Mouse (Mus musculus): ENCODE measurements around the gene Ly6g6c. TPM values are rescaled to one million over a fixed set of nuclear protein-coding genes. Genes with fewer than 3 reads are reported as not detected.
"Not testable (repeated sequence)": the region's sequence is repeated elsewhere in the genome, so short reads cannot be mapped to it uniquely, and the experiment has no call there.

Gene Ly6g6c
- polyA plus RNA-seq, 1 experiment: 0.42 TPM

DNA sequence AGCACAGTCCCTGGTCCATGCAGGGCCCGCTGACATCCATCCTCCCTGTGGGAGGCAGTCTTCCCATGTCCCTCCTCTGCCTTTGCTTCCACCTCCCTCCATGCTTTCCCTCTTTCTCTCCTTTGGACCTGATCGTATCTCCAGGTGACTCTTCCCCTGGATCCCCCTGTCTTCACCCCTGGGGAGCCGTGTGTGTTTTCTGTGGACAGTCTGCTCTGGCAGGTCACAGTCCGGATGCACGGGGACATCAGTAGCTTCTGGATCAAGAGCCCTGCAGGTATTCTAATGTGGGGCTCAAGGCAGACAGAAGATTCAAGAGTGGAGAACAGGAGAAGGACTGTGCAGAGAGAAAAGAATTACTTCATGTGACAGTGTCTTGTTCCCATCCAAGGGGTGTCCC is 42.0 kb upstream of the Ly6g6c start:
- no peak for DNase-seq (ENCODE audit: low read depth)
- TF ChIP-seq CTCF (IDR thresholded peaks at IDR 0.05; ENCODE audit: borderline replicate concordance, extremely low read depth, insufficient read depth, insufficient read length) (no peak), POLR2A (IDR thresholded peaks at IDR 0.05; ENCODE audit: borderline replicate concordance, extremely low read depth, insufficient read depth, insufficient read length, poor library complexity, severe bottlenecking) (no peak)

DNA sequence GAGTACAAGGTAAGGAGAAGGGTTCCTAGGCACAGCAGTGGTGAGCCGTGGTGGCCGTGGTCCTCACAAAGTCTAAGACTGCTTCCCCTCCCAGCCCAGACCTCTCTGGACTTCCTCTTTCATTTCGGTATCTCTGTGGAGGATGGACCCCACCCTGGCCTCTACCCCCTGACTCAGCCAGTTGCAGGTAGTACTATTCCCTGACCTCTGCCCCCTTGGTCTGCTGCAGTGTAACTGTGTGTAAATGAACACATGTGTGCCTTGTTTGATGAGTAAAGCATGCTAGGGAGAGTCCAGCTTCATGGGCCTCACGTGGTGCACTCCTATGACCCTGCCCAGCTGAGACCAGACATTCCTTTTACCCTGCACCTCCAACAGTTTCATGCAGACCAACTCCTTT is 41.4 kb upstream of the Ly6g6c start:
- TF ChIP-seq POLR2A (IDR thresholded peaks at IDR 0.05; ENCODE audit: borderline replicate concordance, extremely low read depth, insufficient read depth, insufficient read length, poor library complexity, severe bottlenecking): no peak
- no peak for TF ChIP-seq CTCF (IDR thresholded peaks at IDR 0.05; ENCODE audit: borderline replicate concordance, extremely low read depth, insufficient read depth, insufficient read length)
- no peak for DNase-seq (ENCODE audit: low read depth)

DNA sequence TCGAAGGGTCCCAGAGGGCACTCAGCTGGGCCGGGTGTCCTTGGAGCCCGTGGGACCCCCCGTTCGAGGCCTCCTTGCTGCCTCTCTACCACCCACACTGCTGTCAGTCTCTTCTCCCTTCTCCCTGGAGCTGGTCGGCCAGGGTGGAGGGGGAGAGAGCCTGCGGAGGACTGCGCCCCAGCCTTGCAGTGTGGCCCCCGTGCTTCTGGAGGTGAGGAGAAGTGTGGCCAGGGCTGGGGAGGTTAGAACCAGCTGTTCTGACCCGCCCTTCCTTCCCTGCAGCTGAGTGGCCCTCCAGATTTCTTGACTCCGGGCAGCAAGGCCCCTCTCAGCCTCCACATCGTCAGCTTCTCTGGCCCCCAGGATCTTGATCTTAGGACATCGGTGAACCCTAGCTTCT is 40.9 kb upstream of the Ly6g6c start:
- DNase-seq (ENCODE audit: low read depth): no peak
- TF ChIP-seq POLR2A (IDR thresholded peaks at IDR 0.05; ENCODE audit: borderline replicate concordance, extremely low read depth, insufficient read depth, insufficient read length, poor library complexity, severe bottlenecking) (no peak), CTCF (IDR thresholded peaks at IDR 0.05; ENCODE audit: borderline replicate concordance, extremely low read depth, insufficient read depth, insufficient read length) (no peak)

DNA sequence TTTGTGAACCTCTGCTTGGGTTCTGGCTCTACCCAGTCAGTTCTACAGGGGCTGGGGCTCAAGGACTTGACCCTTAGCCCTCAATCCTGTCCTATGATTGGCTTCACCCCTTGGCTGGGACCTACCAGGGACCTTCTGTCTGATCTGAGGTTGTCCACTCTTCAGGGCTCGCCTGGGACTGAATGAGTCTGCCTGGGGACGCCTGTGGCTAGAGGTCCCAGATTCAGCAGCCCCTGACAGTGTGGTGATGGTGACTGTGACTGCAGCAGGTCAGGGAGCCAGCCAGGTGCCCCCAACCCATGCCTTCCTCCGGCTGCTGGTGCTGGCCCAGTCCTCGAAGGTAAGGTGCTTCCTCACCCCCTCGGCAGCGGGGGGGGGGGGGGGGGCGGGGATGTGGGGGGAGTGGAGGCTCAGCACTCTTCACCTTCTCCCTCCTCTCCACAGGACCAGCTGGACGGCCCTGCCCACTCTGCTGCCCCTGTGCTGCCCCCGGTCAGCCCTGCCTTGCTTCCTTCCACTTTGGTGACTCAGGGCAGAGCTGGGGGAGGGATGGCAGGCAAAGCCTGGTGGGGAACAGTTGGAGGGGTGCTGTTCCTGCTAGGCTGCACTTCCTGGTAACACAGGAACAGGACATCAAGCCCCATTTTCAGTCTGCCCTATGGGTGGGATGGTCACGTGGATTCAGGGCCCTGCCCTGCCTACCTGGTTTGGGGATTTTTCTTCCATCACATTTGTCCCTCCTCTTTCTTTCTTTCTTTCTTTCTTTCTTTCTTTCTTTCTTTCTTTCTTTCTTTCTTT is 40.3 kb upstream of the Ly6g6c start:
- TF ChIP-seq POLR2A (IDR thresholded peaks at IDR 0.05; ENCODE audit: borderline replicate concordance, extremely low read depth, insufficient read depth, insufficient read length, poor library complexity, severe bottlenecking): no peak
- no peak for TF ChIP-seq CTCF (IDR thresholded peaks at IDR 0.05; ENCODE audit: borderline replicate concordance, extremely low read depth, insufficient read depth, insufficient read length)
- DNase-seq (ENCODE audit: low read depth): no peak

DNA sequence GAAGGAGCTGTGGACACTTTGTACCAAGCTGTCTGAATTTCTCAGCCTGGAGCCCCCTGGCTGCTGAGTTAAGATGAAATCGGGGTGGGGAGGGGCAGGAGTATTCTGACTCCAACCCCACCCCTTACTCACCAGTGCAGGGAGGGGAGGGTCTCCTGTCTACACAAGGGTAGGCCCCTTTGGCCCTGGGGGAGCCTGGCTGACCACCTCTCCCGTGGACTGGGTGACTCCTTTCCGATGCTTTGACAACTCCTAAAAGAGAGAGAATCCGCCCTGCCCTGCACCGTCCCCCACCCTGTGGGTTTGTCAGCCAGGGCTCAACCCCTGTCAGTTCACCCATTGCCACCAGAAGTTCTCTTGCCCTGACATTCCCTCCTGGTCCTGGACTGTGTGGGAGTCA is 39.0 kb upstream of the Ly6g6c start:
- DNase-seq (ENCODE audit: low read depth): no peak
- no peak for TF ChIP-seq POLR2A (IDR thresholded peaks at IDR 0.05; ENCODE audit: borderline replicate concordance, extremely low read depth, insufficient read depth, insufficient read length, poor library complexity, severe bottlenecking)

DNA sequence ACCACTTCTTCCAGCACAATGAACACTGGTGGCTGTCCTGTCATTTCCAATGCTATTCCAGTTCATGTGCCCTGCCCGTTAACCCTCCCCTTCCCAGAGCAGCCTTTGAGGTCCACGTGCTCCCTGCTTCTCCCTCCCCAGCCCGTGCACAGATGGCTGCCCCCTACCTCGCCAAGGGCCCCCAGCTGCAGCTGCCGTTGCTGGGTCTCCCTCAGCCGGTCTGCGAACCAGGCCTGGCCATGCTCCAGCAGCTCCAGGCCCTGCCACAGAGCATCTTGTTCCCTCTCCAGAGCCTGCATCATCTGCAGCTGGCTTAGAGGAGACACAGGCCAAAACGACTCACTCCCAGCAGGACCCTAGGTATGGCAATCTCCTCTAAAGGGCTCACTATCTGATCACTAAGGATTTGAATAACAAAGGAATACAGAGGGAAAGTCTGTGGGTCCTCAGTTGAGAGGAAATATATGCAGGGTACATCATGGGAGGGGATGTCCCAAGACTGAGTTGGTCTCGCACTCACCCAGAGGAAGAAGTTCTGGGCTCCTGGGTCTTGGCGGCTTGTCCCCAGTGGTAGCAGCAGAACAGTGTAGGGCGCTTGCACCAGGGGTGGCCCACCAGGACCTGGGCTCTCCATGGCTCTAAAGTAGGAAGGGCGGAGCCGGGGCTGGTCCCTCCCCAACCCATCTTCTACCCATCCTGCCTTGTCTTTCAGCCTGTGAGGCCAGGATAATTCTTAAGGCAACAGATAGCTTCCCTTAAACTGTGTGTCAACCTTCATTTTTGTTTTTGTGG is 37.7 kb upstream of the Ly6g6c start, which contains the start of gene Sapcd1:
Gene Sapcd1, minus strand, starts transcription at position 740 of the 792 bp plus-strand sequence.
- TF ChIP-seq POLR2A (IDR thresholded peaks at IDR 0.05; ENCODE audit: borderline replicate concordance, extremely low read depth, insufficient read depth, insufficient read length, poor library complexity, severe bottlenecking): no peak
- no peak for TF ChIP-seq CTCF (IDR thresholded peaks at IDR 0.05; ENCODE audit: borderline replicate concordance, extremely low read depth, insufficient read depth, insufficient read length)
- DNase-seq (ENCODE audit: low read depth): peak; percentile 93

DNA sequence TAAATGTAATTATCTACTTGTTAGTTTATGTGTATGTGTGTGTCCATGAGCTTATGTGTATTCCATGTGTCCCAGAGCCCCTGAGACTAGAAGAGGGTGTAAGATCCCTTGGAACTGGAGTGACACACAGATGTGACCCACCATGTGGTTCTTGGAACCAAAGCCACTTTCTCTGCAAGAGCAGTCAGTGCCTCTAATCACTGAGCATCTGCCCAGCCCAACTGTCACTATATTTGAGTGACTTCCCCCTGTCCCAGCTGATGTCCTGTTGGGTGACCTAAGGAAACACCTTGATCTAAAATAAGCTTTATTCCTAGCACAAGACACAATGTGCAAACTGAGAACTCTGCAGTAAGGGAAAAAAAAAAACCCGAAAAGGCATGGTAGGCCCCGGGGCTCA is 36.9 kb upstream of the Ly6g6c start:
- peak; percentile 24 for DNase-seq (ENCODE audit: low read depth)
- TF ChIP-seq POLR2A (IDR thresholded peaks at IDR 0.05; ENCODE audit: borderline replicate concordance, extremely low read depth, insufficient read depth, insufficient read length, poor library complexity, severe bottlenecking) (no peak), CTCF (IDR thresholded peaks at IDR 0.05; ENCODE audit: borderline replicate concordance, extremely low read depth, insufficient read depth, insufficient read length) (no peak)

DNA sequence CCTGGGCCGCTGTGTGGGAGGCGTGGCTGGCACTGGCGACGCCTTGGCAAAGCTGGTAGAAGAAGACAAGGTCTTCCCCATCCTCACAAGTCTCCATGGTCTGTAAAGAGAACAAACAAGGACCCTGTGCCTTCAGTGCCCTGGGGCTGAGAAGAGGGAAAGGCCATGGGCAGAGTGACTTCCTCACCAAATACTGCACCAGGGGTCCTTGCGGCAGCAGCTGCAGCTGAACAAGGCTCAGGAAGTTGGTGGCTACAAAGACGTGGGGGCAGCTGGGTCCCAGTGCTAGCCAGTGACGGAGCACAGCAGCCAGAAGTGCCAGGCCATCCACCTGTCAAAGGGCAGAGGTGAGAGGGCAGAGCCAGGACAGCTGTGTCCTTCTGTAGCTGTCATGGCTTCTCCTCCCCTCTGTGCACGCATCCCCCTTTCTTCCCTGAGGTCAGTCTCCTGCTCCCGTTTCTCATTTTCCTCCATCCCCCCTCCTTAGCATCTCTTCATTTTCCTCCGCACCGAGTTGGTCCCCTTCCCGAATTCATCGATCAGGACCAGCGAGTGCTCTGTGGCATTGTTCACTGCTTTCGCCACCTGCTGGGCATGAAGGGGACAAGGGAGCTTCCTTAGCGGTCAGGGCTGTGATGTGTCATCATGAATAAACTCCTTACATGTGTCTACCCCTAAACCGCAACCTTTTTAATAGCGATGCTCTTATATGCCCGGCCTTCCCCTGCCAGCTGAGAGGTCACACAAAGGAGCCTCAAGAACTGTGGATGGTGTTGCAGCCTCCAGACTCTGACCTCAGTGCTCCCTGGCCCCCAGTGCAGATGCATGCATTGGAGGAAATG is 35.3 kb upstream of the Ly6g6c start:
- DNase-seq (ENCODE audit: low read depth): peak; percentile 45
- TF ChIP-seq POLR2A (IDR thresholded peaks at IDR 0.05; ENCODE audit: borderline replicate concordance, extremely low read depth, insufficient read depth, insufficient read length, poor library complexity, severe bottlenecking) (no peak), CTCF (IDR thresholded peaks at IDR 0.05; ENCODE audit: borderline replicate concordance, extremely low read depth, insufficient read depth, insufficient read length) (peak; percentile 58; the same call in 1 of the 2 replicates)

DNA sequence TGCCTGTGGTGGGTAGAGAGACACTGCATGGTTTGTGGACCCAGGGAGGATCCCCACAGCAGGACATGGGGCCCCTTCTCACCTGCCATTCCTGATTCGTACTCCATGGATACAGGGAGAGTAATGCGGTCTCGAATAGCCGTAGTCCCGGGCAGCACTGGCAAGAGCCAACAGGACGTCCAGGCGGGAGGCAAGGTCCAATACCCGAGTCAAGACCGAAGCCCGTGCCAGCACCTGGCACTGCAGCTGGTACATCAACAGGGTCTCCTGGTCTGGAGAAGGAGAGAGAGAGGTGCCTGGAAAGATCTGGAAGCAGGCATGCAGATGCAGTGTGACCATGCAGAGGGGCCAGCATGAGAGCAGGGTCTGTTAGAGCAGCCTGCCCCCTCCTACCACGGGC is 33.9 kb upstream of the Ly6g6c start:
- no peak for DNase-seq (ENCODE audit: low read depth)
- TF ChIP-seq CTCF (IDR thresholded peaks at IDR 0.05; ENCODE audit: borderline replicate concordance, extremely low read depth, insufficient read depth, insufficient read length): no peak
- TF ChIP-seq POLR2A (IDR thresholded peaks at IDR 0.05; ENCODE audit: borderline replicate concordance, extremely low read depth, insufficient read depth, insufficient read length, poor library complexity, severe bottlenecking): no peak

DNA sequence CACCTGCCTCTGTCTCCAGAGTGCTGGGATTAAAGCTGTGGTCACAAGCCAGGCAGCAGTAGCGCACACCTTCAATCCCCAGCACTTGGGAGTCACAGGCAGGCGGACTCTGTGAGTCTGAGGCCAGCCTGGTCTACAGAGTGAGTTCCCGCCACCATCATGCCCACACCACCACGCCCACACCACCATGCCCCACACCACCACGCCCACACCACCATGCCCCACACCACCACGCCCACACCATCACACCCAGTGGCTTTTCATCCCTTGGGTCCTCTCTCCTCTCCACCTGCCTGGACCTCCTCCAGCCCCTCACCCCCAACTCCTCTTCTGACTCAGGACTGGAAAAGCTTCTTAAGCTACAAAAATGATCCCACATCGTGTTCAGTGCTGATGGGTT is 33.3 kb upstream of the Ly6g6c start:
- DNase-seq (ENCODE audit: low read depth): no peak
- TF ChIP-seq CTCF (IDR thresholded peaks at IDR 0.05; ENCODE audit: borderline replicate concordance, extremely low read depth, insufficient read depth, insufficient read length): no peak
- no peak for TF ChIP-seq POLR2A (IDR thresholded peaks at IDR 0.05; ENCODE audit: borderline replicate concordance, extremely low read depth, insufficient read depth, insufficient read length, poor library complexity, severe bottlenecking)

DNA sequence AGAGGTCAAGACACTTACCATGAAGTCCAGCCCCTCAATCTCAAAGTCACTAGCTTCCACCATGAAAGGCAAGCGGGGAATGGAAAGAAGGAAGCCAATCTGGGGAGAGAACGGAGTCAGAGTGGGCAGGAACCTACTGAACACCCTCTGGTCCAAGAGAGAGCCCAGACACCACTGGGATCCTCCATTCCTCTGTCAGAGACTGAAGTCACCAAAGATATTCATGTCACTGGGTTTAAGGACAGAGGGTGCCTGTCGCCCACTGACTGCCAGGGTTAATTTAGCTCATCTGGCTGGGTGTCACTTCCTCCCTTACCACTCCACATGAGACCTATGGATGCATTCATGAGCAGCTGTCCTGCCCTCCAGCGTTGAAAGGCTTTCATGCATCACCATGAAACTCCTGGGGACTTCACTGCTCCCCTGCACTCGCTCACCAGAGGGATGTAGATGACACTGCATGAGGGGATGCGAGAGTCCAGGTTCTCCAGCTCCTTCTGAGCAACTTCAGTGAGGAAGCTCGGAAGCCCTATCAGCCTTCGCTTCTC is 32.8 kb upstream of the Ly6g6c start:
- DNase-seq (ENCODE audit: low read depth): no peak
- no peak for TF ChIP-seq CTCF (IDR thresholded peaks at IDR 0.05; ENCODE audit: borderline replicate concordance, extremely low read depth, insufficient read depth, insufficient read length)
- TF ChIP-seq POLR2A (IDR thresholded peaks at IDR 0.05; ENCODE audit: borderline replicate concordance, extremely low read depth, insufficient read depth, insufficient read length, poor library complexity, severe bottlenecking): no peak

DNA sequence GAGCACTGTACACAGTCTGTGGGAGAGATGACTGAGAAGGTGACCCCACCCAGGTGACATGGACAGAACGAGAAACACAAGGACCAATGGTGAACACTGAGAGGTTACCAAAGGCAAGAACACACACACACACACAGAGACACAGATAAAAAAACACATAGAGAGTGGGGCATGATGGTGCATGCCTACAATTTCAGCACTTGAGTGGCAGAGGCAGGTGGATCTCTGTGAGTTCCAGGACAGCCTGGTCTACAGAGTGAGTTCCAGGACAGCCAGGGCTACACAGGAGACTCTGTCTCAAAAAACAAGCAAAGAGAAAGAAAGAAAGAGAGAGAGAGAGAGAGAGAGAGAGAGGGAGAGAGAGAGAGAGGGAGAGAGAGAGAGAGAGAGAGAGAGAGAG is 31.5 kb upstream of the Ly6g6c start:
- not testable (repeated sequence) for DNase-seq (ENCODE audit: low read depth)
